Mouse (Mus musculus) brain, embryonic 14.5 days (tissue): ENCODE measurements at regions not wholly inside any gene's neighbourhood (a gene's known extent, or its start where the extent isn't known, plus 50 kb on each side); places are given as distances from the start of the nearest gene placed in this dataset.

Experiments used
- CTCF ChIP-seq: fragments of 200-500 bp; IDR thresholded peaks from 2 replicates; pipeline ENCODE4 v1.5.1; 2012; ENCODE audit warnings: inconsistent platforms, mild to moderate bottlenecking, moderate library complexity, borderline replicate concordance; ENCODE audit not compliant: insufficient read depth, insufficient read length; ENCODE audit errors: extremely low read depth
- POLR2A ChIP-seq: fragments of 200-500 bp; IDR thresholded peaks from 2 replicates; pipeline ENCODE4 v1.6.1; 2012; ENCODE audit warnings: mild to moderate bottlenecking, inconsistent platforms, borderline replicate concordance; ENCODE audit not compliant: poor library complexity, insufficient read depth, insufficient read length, severe bottlenecking; ENCODE audit errors: extremely low read depth

- no peak for TF ChIP-seq CTCF
- no peak for TF ChIP-seq POLR2A
Measured at GRCm38 (mm10) chr13:112099953-112100591, 188.2 kb upstream of the Ankrd55 start.
